Comparison of ENCODE assay signal across 16 mouse cellular contexts in genomic region chr1:62564245-62565119, GRCm38 (mm10).
DNase-seq lines count a peak whose midpoint lies in the region; ATAC-seq and TF ChIP-seq lines count a peak whose summit lies in the region.
"Had no signal": no experiment of that assay in that cellular context is flagged by ENCODE, and none has a peak within 500 bp of the region (broad histone marks: within the 10 kb centered on the region; RNA-seq: fewer than 3 reads in every experiment).

No protein-coding gene starts in this region.

- no peaks in the 10 kb centered on the region for H3K27me3 ChIP-seq in E14TG2a.4 (ENCODE audit: insufficient read depth, low read length)
- H3K27me3 ChIP-seq in hindbrain, embryonic 10.5 days (ENCODE audit: insufficient read depth, poor library complexity, severe bottlenecking): no peaks in the 10 kb centered on the region
- H3K27me3 ChIP-seq in midbrain, embryonic 14.5 days (ENCODE audit: control insufficient read depth, insufficient read depth, low read length): no peaks in the 10 kb centered on the region
- H3K27me3 ChIP-seq: embryonic facial prominence, embryonic 15.5 days had no signal

- H3K27ac ChIP-seq in hindbrain, embryonic 10.5 days: peak overlapping the region; percentile 25; the same call in 1 of the 2 replicates
- H3K27ac ChIP-seq in midbrain, embryonic 14.5 days (replicated peaks; ENCODE audit: low read depth, low read length): no peak overlapping the region
- H3K27ac ChIP-seq: embryonic facial prominence, embryonic 15.5 days; layer of hippocampus, adult 2 months; liver, embryonic 14.5 days had no signal

- H3K4me1 ChIP-seq in E14TG2a.4 (replicated peaks; ENCODE audit: low read depth, low read length): peaks cover 26% of the 10 kb centered on the region
- peaks cover 18% of the 10 kb centered on the region for H3K4me1 ChIP-seq in hindbrain, embryonic 10.5 days (replicated peaks)
- H3K4me1 ChIP-seq in midbrain, embryonic 14.5 days (ENCODE audit: control insufficient read depth, insufficient read depth, low read length): no peaks in the 10 kb centered on the region; the same call in 1 of the 2 replicates

- 39% methylated on average over 13 of the region's 13 CpGs for WGBS in hindbrain, embryonic 10.5 days
- 16% methylated on average over 13 of the region's 13 CpGs for WGBS in midbrain, embryonic 14.5 days

- H3K4me3 ChIP-seq in E14TG2a.4 (replicated peaks; ENCODE audit: low read length): 0 out of 2 replicates have a peak overlapping the region, but pooled peaks have one; percentile 5
- H3K4me3 ChIP-seq in hindbrain, embryonic 10.5 days: no peak overlapping the region
- no peak overlapping the region for H3K4me3 ChIP-seq in midbrain, embryonic 14.5 days (replicated peaks; ENCODE audit: low read depth, low read length)
- H3K4me3 ChIP-seq: embryonic facial prominence, embryonic 15.5 days; layer of hippocampus, adult 2 months had no signal

- no peak for TF ChIP-seq CTCF in E14TG2a.4 (conservative IDR thresholded peaks at IDR 0.05; ENCODE audit: low read length)
- no peak for TF ChIP-seq CTCF in brain, embryonic 14.5 days (IDR thresholded peaks at IDR 0.05; ENCODE audit: borderline replicate concordance, extremely low read depth, insufficient read depth, insufficient read length)

- no peaks in the 10 kb centered on the region for H3K36me3 ChIP-seq in E14TG2a.4 (ENCODE audit: insufficient read depth, low read length)
- H3K36me3 ChIP-seq in hindbrain, embryonic 10.5 days: no peaks in the 10 kb centered on the region
- H3K36me3 ChIP-seq in midbrain, embryonic 14.5 days (ENCODE audit: control insufficient read depth, insufficient read depth, low read length): no peaks in the 10 kb centered on the region
- H3K36me3 ChIP-seq: embryonic facial prominence, embryonic 15.5 days had no signal

- intact Hi-C loops in left cerebral cortex, postnatal 25 days (cut with DNase I): no loop called here

- no peak overlapping the region for H3K9ac ChIP-seq in midbrain, embryonic 14.5 days (replicated peaks; ENCODE audit: low read length)
- H3K9ac ChIP-seq: embryonic facial prominence, embryonic 15.5 days; liver, embryonic 14.5 days had no signal

- TF ChIP-seq POLR2A in brain, embryonic 14.5 days (IDR thresholded peaks at IDR 0.05; ENCODE audit: borderline replicate concordance, extremely low read depth, insufficient read depth, insufficient read length, poor library complexity, severe bottlenecking): no peak

- DNase-seq in brain, embryonic 14.5 days (ENCODE audit: low read depth): peak; percentile 75
- no peak for DNase-seq in hindbrain, embryonic 10.5 days (ENCODE audit: low spot score)
- DNase-seq in midbrain, embryonic 14.5 days: peak; percentile 54
- DNase-seq in right cerebral cortex, postnatal 10 days (ENCODE audit: low spot score in 2 of 2): no peak
- DNase-seq in spleen, postnatal 36 days (ENCODE audit: low spot score in 2 of 2): no peak
- no peak for DNase-seq in left cerebral cortex, postnatal 25 days (ENCODE audit: low spot score in 2 of 2)
- DNase-seq: adrenal gland, adult 2 months; B cell, adult 2 months; cerebellum, postnatal 25 days; lung, postnatal 4 days had no signal

- no peak for ATAC-seq in midbrain, embryonic 14.5 days (ENCODE audit: low FRiP score, low TSS enrichment)
- ATAC-seq in CD4-positive, CD25-positive, alpha-beta regulatory T cell, adult 4 months: no peak
- ATAC-seq: intestine, embryonic 16.5 days had no signal

- 0 out of 2 replicates have a peak overlapping the region, but pooled peaks have one; percentile 19 for H3K4me2 ChIP-seq in midbrain, embryonic 14.5 days (ENCODE audit: low read length)
- H3K4me2 ChIP-seq: embryonic facial prominence, embryonic 15.5 days had no signal

- 0 out of 2 replicates have a peak, but pooled peaks cover 1% of the 10 kb centered on the region for H3K9me3 ChIP-seq in E14TG2a.4 (ENCODE audit: low read length)
- H3K9me3 ChIP-seq in hindbrain, embryonic 10.5 days: no peaks in the 10 kb centered on the region
- no peaks in the 10 kb centered on the region for H3K9me3 ChIP-seq in midbrain, embryonic 14.5 days (ENCODE audit: control insufficient read depth, low read length)
- H3K9me3 ChIP-seq: embryonic facial prominence, embryonic 15.5 days had no signal

Comparison
In these comparisons a context has a peak if more than half of its experiments do, and no peak if none do; other contexts are left out.
1. DNase-seq: peak in brain, embryonic 14.5 days (single experiment) and midbrain, embryonic 14.5 days (single experiment); none in hindbrain, embryonic 10.5 days (single experiment), right cerebral cortex, postnatal 10 days (0 of 2), spleen, postnatal 36 days (0 of 2) and left cerebral cortex, postnatal 25 days (0 of 2).